Mouse (Mus musculus): ENCODE results near the gene Pex6. TPM values are rescaled to one million over a fixed set of nuclear protein-coding genes. Genes with fewer than 3 reads are reported as not detected.

The Pex6 gene
- polyA plus RNA-seq, 1 experiment from 2014 or later, result 27.4 TPM

Other genes with a start within 250 kb of the Pex6 start
- 0.15 and 0.23 TPM in 2 replicates for gene Ttbk1, start 223.8 kb upstream of the Pex6 start, polyA plus RNA-seq (2015; fragmentation: Nextera tagmentation; extraction: Ambion mirVana)
- gene Dnph1, start 214.8 kb upstream of the Pex6 start, polyA plus RNA-seq (2015; fragmentation: Nextera tagmentation; extraction: Ambion mirVana), result 56.5 and 60.3 TPM in 2 replicates
- gene Cul9, start 165.1 kb upstream of the Pex6 start, polyA plus RNA-seq (2015; fragmentation: Nextera tagmentation; extraction: Ambion mirVana), result 6.5 TPM in 2 replicates
- 8.2 and 9.3 TPM in 2 replicates for gene Srf, start 155.3 kb upstream of the Pex6 start, polyA plus RNA-seq (2015; fragmentation: Nextera tagmentation; extraction: Ambion mirVana)
- gene Ptk7, start 82.0 kb upstream of the Pex6 start, polyA plus RNA-seq (2015; fragmentation: Nextera tagmentation; extraction: Ambion mirVana), result 153 and 157 TPM in 2 replicates
- gene Klc4, start 65.4 kb upstream of the Pex6 start, polyA plus RNA-seq (2015; fragmentation: Nextera tagmentation; extraction: Ambion mirVana), result 49.7 and 58.0 TPM in 2 replicates
- gene Mrpl2, start 65.2 kb upstream of the Pex6 start, polyA plus RNA-seq (2015; fragmentation: Nextera tagmentation; extraction: Ambion mirVana), result 118 and 123 TPM in 2 replicates
- 62.2 and 68.2 TPM in 2 replicates for gene Cul7, start 61.1 kb upstream of the Pex6 start, polyA plus RNA-seq (2015; fragmentation: Nextera tagmentation; extraction: Ambion mirVana)
- gene Rrp36, start 37.1 kb upstream of the Pex6 start, polyA plus RNA-seq (2015; fragmentation: Nextera tagmentation; extraction: Ambion mirVana), result 69.2 and 69.6 TPM in 2 replicates
- 162 and 172 TPM in 2 replicates for gene Mea1, start 32.7 kb upstream of the Pex6 start, polyA plus RNA-seq (2015; fragmentation: Nextera tagmentation; extraction: Ambion mirVana)
- gene Klhdc3, start 30.5 kb upstream of the Pex6 start, polyA plus RNA-seq (2015; fragmentation: Nextera tagmentation; extraction: Ambion mirVana), result 137 and 141 TPM in 2 replicates
- gene Ppp2r5d, start 6.4 kb upstream of the Pex6 start, polyA plus RNA-seq (2015; fragmentation: Nextera tagmentation; extraction: Ambion mirVana), result 110 and 112 TPM in 2 replicates
- 2.4 and 2.7 TPM in 2 replicates for gene Gnmt, start 17.7 kb downstream of the Pex6 start, polyA plus RNA-seq (2015; fragmentation: Nextera tagmentation; extraction: Ambion mirVana)
- 85.9 and 94.5 TPM in 2 replicates for gene Cnpy3, start 40.8 kb downstream of the Pex6 start, polyA plus RNA-seq (2015; fragmentation: Nextera tagmentation; extraction: Ambion mirVana)
- gene Ptcra, start 52.2 kb downstream of the Pex6 start, polyA plus RNA-seq (2015; fragmentation: Nextera tagmentation; extraction: Ambion mirVana), result 0.22 and 0.29 TPM in 2 replicates
- 76.1 and 89.9 TPM in 2 replicates for gene 2310039H08Rik, start 61.2 kb downstream of the Pex6 start, polyA plus RNA-seq (2015; fragmentation: Nextera tagmentation; extraction: Ambion mirVana)
- gene Rpl7l1, start 71.2 kb downstream of the Pex6 start, polyA plus RNA-seq (2015; fragmentation: Nextera tagmentation; extraction: Ambion mirVana), result 165 and 173 TPM in 2 replicates
- 3.2 and 3.6 TPM in 2 replicates for gene Bicral, start 147.0 kb downstream of the Pex6 start, polyA plus RNA-seq (2015; fragmentation: Nextera tagmentation; extraction: Ambion mirVana)
- 49.8 and 54.7 TPM in 2 replicates for gene Tbcc, start 179.2 kb downstream of the Pex6 start, polyA plus RNA-seq (2015; fragmentation: Nextera tagmentation; extraction: Ambion mirVana)
- 0.09 and 0.14 TPM in 2 replicates for gene Prph2, start 199.0 kb downstream of the Pex6 start, polyA plus RNA-seq (2015; fragmentation: Nextera tagmentation; extraction: Ambion mirVana)

Measured in kidney, embryonic 16.5 days (tissue).